Mouse (Mus musculus): ENCODE results near the gene Atp8a1.

DNA sequence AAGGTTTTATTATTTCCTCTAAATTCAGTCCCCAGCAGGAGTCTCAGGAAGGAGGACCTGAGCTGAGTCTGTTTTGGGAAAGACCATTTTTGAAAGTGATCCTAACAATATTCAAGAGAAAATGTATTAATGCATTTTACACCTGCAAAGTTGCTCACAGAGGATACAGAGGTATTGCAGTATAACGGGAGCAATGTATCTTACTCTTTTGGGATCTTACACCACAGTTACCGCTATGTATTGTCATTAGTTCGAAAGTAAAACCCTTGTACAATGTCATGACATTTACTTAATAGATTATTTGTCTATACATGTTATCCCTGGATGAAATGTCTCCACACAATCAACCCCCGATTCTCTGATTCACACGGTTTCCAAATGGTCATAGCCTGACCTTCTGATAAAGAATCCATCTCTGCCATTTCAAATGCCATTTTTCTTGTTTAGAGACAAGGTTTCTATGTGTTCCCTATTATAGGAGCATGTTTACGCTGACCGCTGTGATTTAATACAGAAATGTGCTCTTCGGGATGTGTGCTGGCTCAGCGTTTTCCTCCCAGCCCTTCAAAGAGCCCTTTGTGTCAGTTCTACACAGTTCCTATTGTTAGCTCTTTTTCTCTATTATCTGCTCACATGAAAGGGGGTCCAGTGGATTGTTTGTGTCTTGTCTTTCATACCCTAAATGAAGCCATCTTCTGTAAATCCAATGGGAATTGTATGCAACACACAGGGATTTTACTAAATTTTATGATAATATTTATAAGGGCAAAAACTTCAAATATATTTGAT is 37.4 kb upstream of the Atp8a1 start:
- TF ChIP-seq EP300 (optimal IDR thresholded peaks at IDR 0.05) (no peak), CTCF (IDR thresholded peaks at IDR 0.05; ENCODE audit: low read depth) (no peak)
